Mouse (Mus musculus) cerebellum, adult 11 months (tissue): ENCODE measurements around the gene Zfp91.

ENCODE experiments used
- DNase-seq: peaks from one replicate; pipeline ENCODE4 v3.0.0; 2022

Zfp91 gene

DNA sequence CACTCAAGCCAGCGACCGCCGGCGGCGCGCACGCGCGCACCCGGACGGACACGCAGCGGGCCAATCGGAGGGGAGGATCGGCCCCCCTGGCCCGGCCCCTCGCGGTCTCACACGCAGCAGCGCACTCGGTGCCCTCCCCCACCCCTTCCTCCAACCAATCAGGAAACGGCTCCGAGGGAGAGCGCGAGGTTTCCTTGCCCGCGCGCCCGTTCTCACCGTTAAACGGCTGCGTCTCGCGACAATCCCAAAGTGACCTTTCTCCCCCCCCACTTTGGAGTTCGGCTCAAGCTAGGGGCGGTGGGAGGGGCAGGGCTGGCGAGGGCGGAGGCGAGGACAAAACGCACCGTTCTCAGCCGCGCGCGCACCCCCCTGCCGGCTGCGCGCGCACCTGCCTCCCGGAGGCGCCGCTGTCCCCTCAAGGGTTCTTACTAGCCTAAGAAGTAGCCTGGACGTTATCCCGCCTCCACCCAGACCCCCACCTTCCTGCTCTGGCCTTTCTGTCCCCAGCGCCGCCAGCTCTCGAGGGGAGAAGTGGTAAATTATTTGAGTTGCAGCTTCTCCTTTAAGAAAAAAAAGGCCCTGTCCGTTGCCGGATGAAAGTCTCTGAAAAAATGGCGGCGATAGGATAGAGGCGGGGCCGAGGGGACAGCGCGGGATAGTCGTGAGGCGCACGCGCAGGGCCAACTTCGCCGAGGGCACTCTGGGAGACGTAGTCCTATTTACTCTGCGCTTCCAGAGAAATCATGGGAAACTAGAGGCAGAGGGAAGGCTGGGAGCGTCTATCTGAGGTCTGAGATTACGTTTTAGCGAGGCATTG is at the start of gene Zfp91, which contains the start of gene Lpxn:
Gene Zfp91, minus strand, starts transcription at position 616 of the 817 bp plus-strand sequence.
Gene Lpxn, plus strand, starts transcription at position 683 of the 817 bp plus-strand sequence.
- peak; percentile 97 for DNase-seq

DNA sequence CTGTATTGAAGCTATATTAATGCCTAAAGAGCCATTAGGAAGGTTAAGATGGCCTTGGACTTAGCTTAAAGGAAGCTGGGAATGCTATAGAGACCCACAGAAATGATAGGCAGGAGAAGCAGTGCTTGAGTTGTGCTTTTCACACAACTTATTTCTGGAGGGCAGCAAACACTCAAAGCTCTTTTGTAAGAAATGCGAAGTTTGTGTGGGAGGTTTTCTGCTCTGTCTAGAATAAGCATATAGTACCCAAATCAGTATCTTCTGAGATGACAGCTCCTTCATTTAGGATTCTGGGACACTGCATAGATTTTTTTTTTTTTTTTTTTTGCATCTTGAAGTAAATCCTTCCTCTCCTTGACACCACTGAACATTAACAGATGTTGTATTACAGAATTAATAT is 42.6 kb upstream of the Zfp91 start:
- no peak for DNase-seq

DNA sequence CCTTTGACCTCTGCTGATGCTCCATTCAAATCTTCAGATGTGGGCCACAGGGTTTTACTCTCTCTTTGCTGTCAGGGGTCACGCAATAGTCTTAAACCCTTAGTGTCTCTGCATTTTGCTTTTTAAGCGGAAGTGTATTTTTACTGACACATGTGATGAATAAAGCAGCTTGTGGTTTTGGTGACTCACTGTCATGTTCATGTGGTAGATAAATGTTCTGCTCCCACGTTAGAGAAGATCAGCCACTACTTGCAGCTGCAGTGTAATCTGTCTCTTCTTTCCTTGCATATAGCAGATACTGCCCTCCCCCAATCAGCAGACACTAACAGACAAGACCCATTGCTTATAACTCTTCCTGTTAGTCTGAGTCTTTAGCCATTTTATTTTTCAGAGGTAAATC is 37.7 kb upstream of the Zfp91 start:
- no peak for DNase-seq

DNA sequence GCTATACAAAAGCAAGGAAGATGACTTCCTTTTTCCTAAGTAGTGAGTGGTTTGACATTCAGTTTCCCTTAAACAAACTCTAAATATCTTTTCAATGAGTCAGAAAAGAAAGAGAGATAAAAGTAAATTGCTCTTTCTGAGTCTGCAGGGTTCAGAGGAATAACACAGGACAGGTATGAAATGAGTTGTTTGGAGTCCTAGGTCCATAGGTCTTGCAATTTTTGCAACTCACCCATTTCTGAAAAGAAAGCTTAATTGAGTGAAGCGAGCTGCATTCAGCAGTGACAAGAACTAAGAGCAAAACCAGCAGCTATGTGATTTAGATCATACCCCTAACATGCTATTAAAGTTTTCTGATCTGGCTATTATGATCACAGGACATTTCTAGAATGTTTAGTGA is 35.6 kb upstream of the Zfp91 start:
- DNase-seq = no peak

DNA sequence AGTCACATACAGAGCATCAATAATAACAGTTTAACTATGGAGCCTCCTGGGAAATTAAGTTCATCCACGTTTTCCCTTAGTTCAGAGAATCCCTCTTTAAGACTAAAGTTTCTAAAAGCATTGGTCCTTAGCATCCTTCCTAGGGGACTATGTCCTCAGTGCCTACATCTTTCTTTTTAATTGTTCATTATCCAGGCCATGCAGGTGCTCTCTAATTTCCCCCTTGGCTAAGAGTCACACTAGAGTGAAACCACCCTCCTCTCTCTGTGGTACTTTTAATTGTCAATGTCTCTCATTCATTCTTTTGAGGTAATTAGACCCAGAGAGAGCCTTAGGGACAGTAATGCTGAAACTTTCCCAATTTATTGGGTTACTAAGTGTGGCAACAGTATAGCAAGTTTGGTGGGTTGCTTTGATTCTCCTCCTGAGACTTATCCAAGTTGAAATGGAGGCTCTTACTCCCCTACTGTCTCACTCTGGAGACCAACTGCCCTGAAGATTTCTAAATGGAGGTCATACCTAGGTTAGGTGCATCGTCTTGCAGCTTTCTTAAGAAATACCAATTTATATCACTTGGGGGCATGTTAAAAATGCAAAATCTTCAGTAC is 35.0 kb upstream of the Zfp91 start:
- DNase-seq = no peak

DNA sequence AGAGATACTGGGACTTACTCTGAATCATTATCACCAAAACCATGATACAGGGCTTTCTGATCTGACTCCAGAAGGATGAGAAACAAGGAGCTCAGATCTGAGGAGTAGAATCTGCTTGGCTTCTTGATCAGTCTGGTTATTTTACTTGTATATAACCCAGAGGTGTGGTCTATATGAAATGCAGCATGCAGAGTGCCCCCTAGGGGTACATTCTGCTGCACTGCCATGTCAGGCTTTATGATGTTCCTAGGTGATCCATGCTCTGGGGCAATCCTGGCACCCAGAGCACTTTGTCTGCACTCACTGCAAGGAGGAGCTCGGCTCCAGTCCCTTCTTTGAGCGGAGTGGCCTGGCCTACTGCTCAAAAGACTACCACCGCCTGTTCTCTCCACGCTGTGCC is 28.6 kb upstream of the Zfp91 start:
- no peak for DNase-seq

DNA sequence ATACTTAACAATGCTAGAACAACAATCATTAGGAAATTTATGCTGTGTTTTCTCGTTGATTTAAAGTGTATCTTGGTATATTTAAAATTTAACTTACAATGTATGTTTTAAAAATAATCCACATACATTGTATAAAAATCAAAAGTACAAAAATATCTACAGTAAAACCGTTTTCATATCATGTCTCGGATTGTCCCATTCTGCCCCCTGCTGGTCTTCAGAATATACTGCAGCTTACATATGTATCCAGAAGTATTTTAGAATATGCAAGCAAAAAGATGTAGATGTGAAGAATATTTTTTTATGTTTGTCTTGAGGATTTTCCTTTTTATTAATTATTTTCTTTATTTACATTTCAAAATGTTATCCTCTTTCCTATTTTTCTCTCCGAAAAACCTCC is 24.5 kb upstream of the Zfp91 start:
- DNase-seq = peak; percentile 6

DNA sequence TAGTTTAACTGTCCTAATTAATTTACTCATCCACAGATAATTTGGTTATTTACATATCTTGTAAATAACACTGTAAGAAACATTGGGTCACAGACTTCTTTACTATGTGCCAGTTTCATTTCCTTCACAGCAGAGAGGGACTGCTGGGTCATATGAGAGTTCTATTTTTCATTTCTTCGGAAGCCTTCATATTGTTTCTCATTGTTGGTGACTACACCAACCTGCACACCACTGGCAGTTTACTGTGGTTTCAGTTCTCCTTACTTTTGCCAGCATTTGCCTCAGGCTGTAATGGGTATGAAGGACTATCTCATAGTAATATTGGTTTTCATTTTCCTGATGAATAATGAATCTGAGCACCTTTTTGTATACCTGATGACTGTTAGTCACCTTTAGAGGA is 22.6 kb upstream of the Zfp91 start:
- DNase-seq = no peak

DNA sequence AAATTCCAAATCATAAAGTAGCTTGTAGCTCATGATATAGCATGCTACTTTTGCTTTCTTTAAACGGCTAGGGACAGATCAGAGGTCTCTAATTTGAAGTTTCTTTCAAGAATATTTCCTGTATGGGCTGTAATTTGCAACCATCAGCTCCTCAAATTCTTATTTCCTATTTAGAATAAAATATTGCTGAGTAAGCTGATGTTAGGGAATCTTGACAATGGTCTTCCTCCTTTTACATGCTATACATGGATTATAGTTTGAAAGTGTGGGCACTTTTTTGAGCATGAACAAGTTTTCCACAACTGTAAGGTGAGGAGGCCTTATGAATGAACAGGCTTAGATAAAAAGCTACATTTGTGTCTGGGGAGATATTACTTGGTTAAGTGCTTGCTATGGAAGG is 18.0 kb upstream of the Zfp91 start:
- DNase-seq = no peak

DNA sequence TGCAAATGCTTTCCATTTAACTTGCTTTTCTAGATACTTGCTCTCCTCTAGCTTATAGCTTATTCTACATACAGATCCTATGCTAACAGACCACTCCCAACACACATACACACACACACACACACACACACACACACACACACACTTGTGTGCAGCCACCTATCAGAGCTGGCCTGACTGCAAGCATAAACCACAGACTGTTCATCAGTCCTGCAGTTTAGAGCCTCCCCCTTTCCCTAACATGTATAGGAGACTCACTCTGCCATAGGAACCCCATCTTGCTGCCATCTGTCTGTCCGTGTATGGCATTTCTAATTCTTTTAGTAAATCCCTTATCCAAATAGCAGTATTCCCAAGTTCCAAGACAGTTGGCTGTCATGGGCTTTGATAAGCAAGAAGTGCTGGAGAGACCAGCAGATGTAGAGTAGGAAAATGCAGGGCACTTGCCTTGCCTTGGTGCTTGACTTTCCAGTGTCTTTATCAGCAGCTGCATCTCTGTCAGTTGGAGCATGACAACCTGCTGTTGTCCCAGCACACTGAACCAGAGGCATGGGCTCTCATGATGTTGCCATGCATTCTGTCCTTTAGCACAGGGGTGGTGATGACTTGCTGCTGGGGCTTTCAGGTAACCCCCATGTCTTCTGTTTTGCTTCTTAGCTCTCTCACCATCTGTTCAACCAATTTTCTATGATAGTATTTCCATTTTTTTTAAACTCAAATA is 16.9 kb upstream of the Zfp91 start:
- DNase-seq = no peak

DNA sequence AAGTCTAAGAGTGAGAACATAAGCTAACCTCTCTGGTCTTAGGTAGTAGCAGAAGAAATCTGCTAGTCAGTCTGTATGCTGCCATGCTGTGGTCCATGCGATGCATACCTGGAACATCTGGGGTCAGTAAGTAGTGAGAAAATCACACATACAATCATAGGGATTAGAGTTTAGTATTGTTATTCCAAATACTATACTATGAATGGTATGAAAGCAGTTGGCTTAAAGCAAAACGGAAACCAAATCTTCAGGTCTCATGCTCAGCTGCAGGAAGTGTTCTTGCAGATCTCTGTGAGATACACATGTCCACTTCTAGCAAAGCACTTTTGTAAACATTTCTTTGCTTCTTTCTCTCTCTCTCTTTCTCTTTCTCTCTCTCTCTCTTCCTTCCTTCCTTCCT is 10.3 kb upstream of the Zfp91 start:
- no peak for DNase-seq

DNA sequence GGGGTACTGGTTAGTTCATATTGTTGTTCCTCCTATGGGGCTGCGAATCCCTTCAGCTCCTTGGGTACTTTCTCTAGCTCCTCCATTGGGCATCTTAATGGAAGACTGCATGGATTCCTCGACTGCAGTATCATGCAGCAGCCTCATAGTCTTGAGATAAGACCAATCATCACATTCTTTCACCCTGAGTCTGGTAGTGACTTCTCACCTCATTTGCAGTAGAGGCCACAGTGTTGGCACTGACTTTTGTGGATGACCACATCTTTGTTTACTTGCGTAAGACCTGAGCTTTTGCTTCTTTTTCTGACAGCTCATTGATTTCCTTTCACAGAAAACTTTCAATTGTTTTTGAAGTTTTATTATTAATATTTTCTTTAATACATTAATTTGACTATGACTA is 9.8 kb upstream of the Zfp91 start:
- no peak for DNase-seq

DNA sequence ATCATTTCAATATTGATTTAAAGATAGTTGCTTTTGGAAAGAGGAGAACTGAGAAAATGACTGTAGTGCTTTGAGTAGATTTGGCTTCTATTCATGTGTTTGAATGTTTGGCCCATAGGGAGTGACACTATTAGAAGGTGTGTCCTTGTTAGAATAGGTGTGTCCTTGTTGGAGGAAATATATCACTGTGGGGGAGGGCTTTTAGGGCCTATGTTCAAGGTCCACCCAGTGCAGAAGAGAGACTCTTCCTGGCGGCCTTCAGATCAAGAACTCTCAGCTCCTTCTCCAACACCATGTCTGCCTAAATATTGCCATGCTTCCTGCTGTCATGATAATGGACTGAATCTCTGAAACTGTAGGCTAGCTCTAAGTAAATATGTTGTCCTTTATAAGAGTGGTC is 8.3 kb upstream of the Zfp91 start:
- DNase-seq = no peak

DNA sequence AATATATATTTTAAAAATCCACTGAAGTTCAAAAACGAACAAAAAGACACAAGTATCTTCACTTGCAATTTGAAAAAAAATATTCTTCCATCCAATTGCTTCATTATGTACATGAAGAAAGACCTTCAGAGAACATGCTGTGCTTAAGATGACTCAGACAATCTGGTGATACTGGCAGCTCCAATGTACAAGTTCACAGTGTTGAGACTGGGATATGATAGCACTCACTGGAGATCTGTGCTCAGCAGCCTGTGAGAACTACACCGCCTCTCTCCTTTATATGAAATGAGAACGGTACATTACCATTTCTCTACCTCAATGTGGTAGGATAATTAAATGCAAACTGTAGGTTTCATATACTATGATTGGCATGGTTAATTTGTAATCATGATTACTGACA is 6.9 kb upstream of the Zfp91 start:
- no peak for DNase-seq

DNA sequence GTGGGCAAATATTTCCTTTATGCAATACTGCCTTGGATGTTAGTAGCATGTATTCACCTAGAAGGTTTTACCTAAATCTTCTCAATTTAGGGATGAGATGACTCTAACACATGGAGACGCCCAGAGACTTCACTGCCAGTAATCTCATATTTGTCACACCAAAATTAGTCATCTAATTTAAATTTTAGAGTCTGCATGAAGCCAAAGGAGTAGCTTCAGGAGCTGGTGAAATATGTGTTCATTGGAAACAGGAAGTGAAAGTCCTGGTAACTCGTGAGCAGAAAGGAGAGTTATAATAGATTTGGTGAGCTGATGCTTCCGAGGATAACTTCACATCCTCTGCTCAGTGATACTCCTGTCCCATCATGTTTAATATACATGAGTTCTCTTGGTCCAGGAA is 5.1 kb upstream of the Zfp91 start:
- no peak for DNase-seq

DNA sequence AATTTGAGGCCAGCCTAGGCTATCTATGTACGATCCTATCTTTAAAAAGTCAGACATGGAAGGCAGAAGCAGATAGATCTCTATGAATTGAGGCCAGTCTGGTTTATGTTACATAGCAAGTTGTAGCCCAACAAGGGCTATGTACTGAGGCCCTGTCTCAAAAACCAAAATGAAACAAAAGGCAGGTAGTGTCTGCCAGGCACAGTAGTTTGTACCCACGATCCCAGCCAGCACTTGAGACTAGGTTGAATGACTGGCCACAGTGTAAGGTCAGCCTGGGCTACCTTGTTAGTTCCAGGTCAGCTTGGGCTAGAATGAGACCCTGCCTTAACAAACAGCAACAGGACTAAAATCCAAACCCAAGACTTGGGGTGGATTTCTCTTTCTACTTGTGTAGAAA is 4.7 kb upstream of the Zfp91 start:
- DNase-seq = no peak

DNA sequence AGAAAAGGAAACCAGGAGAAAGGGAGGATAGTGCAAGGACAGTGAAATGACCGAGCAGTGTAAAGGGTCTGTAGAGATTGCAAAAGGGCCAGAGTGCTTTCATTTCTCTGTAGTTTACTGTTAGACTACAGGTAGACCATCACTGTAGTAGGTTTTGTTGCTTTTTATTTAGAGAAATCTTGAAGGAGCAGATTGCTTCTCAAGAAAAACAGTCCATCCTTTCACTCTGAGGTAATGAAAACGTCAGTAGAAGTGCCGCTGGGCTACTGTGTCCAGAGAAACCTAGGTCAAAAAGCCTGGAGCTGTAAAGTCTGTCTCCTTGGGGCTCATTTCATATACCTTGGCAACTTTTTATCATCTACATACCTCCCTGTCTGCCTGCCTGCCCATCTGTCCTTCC is 3.2 kb upstream of the Zfp91 start:
- no peak for DNase-seq

DNA sequence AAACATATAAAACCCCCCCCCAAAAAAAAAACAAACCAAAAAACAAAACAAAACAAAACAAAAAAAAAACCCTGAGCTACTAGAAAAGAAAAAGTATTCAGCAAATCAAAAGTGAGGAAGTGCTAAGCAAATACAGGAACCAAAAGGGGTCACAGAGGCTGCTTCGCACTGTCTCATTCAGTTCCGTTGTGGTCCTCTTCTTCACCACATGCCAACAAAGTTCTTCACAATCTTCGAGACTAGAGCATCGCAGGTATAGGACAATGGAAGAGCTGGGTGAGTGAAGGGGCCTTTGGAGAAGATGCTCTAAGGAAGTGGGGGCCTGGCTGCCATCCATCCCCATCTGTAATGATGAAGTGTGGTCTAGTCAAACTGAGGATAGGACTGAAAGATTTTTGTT is 2.5 kb upstream of the Zfp91 start:
- DNase-seq = no peak

DNA sequence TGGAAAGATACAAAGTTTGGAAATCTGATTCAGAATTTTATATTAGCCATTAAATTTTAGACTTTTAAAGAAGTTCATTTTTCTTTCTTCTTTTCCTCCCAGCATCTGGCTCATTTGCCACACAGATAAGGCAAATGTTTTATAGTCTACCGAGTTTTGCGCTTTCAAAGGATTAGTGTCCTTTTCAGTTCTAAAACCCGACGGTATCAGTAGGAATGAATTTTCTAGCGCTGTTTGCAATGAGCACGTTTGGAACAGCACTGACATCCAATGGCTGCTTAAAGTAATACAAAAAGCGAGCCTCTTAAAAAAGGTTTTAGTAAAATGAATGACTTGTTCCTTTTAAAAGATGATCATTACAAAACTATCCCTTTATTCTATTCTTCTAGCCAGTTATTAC is 1.1 kb upstream of the Zfp91 start:
- no peak for DNase-seq

DNA sequence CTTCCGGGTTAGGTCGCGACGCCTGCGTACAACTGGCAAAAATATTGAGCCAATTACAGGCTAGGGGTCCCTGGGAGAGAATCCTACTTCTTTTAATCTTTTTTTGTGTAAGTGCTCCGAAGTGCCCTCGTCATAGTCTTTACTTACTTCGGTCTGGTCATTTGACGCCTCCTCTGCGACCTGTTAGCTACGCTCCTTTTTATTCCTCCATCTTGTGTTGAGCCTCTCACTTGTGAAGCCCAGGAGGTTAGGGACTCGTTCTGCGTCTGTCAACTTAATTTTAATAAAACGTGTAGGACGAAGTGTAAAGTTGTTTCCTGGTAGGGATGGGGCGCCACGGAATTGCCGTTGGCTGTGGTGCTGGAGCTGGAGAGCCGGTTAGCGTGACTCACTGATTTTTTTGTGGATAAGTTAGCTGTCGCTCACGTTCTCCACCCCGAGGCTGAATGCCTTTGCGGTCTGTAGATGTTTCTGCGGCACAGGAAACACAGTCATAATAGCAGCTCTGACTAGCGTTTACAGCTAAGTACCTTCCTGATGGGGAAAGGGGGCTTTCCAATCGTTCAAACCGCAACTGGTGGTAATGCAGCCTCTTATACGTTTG is 504 bp upstream of the Zfp91 start:
- no peak for DNase-seq

DNA sequence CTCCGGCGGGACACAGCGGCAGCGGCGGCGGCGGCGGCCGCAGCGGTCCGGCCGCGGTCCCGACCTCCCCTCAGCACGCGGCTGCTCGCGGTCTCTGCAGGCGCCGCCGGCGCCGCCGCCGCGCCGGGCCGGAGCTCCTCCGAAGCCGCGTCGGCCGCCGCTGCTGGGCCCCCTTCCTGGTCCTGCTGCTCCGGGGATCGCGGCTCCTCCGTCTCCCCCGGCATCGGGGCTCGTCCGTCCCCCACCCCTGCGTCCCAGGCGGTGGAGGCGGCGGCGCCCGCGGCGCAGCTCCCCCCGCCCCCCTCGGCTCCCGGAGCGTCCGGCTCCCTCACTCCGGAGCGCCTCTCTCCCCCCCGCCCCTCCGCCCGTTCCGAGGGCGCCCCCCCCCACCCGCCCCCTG is 816 bp downstream of the Zfp91 start:
- no peak for DNase-seq

DNA sequence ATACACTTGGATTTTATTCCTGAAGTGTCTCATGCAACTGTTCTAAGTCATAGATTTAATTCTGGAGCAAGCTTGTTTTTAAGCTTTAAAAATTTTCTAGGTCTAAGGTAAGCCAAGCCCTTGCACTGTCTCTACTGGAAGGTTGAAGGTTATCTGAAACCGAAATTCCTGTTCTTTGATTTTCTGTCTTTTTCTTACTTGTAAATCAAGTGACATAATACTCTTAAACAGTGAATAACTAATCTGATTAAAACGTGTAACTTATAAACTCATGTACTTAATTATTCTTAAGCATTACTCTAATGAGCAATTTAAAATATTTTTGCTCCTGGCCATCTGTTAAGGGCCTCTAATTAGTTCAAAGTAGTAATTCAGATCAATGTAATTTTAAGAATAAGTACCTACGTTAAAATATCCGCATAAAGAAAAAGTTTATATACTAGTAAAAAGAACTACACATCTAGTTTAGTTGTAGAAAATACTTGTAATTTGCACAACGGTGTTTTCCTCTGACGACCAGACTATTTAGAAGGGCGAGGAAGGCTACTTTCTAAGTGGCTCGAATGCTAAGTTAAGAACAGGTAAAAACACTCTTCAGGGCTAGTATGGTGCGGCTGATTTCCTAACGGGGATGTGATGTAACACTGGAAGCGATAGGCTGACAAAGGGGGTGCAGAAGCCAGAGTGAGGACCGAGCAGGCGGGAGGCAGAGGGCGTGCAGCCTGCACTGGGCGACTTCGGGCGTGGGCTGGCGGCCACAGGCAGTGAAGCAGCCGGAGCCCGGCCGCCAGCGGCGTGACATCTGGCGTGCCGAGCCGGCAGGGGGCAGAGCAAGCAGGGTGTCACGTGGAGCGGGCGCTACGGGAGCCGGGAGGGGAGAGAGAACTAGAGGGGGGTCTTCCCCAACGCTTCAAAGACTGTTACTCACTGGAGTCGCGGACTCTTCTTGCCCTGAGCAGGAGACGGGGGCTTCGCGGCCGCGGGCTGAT is 1.6 kb downstream of the Zfp91 start:
- DNase-seq = peak; percentile 85
